Mouse (Mus musculus) kidney, adult 2 months (tissue): Measurements from ENCODE around the gene Tmem54. TPM values are rescaled to one million over a fixed set of nuclear protein-coding genes. Genes with fewer than 3 reads are reported as not detected.

Experiments used
- DNase-seq: peaks from one replicate; pipeline ENCODE4 v3.0.0; 2021
- H3K27ac ChIP-seq: fragments of 200-500 bp; 2 replicates; pipeline ENCODE4 v1.5.1; 2012; ENCODE audit warnings: low read depth, low read length, control low read depth, inconsistent platforms; ENCODE audit not compliant: insufficient read depth
- H3K27me3 ChIP-seq: fragments of 200-500 bp; replicated peaks from 2 replicates; pipeline ENCODE4 v1.6.1; 2012; ENCODE audit warnings: mild to moderate bottlenecking, moderate library complexity, low read length, inconsistent platforms; ENCODE audit not compliant: control insufficient read depth, insufficient read depth
- H3K36me3 ChIP-seq: fragments of 200-500 bp; 2 replicates; pipeline ENCODE4 v1.6.1; 2012; ENCODE audit warnings: mild to moderate bottlenecking, moderate library complexity, low read length, inconsistent platforms; ENCODE audit not compliant: control insufficient read depth, insufficient read depth
- H3K4me1 ChIP-seq: fragments of 200-500 bp; 2 replicates; pipeline ENCODE4 v1.6.1; 2011; ENCODE audit warnings: low read length; ENCODE audit not compliant: control insufficient read depth, insufficient read depth
- H3K4me3 ChIP-seq: fragments of 200-500 bp; 2 replicates; pipeline ENCODE4 v1.5.1; 2011; ENCODE audit warnings: mild to moderate bottlenecking, low read depth, low read length, control low read depth; ENCODE audit not compliant: insufficient read depth
- CTCF ChIP-seq: fragments of 200-500 bp; conservative IDR thresholded peaks from 2 replicates; pipeline ENCODE4 v1.5.1; 2011; ENCODE audit warnings: low read depth, mild to moderate bottlenecking, control low read depth, low read length, moderate library complexity, mixed read lengths; ENCODE audit not compliant: insufficient read depth, insufficient read length
- POLR2A ChIP-seq: fragments of 200-500 bp; IDR thresholded peaks from one replicate; pipeline ENCODE4 v1.6.1; 2011; ENCODE audit warnings: low read depth, low read length, control low read depth
- WGBS: fragments of 180-500 bp; shearing (Covaris S2); methylation state at CpG from one replicate; pipeline ENCODE4 v1.1.7; 2018; 5-methylcytosine and 5-hydroxymethylcytosine counted together
- polyA plus RNA-seq: library from polyadenylated mRNA; depleted of rRNA; stranded (reverse); fragments of >200 nt; gene quantifications from 2 replicates; pipeline ENCODE4 v1.2.3, GENCODE M21; 2012

Gene Tmem54
- polyA plus RNA-seq, 1 experiment, result 9.9 TPM

DNA sequence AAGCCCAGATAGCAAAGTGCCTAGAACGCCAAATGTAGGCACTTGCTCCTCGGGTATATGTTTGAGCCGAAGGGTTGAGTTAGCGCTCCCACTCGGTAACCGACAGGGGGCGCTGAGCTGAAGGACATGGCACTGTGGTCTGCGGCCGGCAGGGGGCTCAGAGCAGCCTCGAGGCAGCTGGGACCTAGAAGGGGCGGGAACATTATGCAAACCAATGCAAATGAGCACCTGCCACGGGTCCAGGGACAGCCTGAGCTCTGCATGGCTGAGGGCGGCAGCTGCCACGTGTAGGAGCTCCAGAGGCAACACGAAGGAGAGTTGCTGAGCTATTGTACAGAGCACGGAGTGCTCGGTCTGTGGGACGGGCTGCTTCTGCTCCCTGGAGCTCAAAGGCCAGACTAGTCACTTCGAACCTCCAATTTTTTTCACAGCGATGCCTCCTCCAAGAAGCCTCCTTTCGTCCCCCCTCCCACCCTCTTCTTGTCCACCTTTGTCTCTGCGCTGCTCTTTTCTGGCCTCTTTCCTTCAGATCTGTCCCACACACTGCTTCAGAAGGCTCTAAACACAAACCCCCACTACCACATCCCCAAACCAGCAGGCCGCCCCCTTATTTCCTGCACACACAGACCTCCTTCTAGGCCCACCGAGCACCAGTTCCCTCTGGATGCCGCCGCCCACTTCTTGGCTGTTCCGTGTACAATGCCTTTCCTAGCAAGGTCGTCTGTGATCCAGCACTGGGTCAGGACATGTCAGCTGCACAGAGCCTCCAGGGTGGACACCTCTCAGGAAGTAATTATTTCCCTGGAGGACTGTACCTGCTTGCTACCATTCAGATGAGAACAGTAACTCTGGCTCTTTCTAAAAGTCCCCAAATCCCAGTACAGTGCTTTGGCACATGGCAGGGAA is 8.0 kb downstream of the Tmem54 start:
- no peaks in the 10 kb centered on the region for H3K27me3 ChIP-seq
- no peaks in the 10 kb centered on the region for H3K36me3 ChIP-seq
- H3K27ac ChIP-seq, result no peak overlapping the region
- peak; percentile 79 for TF ChIP-seq CTCF
- no peak for TF ChIP-seq POLR2A
- 31% methylated on average over 28 of the region's 28 CpGs for WGBS
- DNase-seq, result peak; percentile 61
- no peak overlapping the region for H3K4me3 ChIP-seq
- no peaks in the 10 kb centered on the region for H3K4me1 ChIP-seq

DNA sequence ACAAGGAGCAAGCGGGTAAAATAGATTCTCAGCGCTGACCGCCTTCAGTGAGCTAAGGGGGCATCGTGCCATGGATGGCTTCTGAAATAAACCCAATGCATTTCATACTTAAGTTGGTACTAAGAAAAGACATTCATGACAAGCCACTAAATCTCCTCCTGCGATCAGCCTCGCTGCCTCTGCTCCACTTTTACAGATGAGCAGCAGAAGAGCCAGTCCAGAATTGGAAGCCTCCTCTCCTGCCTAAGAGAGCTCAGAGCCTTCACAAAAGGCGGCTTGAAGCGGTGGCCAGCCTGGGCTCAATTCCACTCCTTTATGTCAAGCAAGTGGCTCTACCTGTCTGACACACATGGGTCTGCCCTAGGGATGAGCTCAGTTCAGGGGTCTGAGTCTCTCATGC is 11.4 kb downstream of the Tmem54 start:
- no peaks in the 10 kb centered on the region for H3K4me1 ChIP-seq
- TF ChIP-seq CTCF (no peak), POLR2A (no peak)
- no peak overlapping the region for H3K27ac ChIP-seq
- 91% methylated on average over 8 of the region's 8 CpGs for WGBS
- no peaks in the 10 kb centered on the region for H3K36me3 ChIP-seq
- H3K4me3 ChIP-seq, result no peak overlapping the region
- no peak for DNase-seq
- peaks cover 3% of the 10 kb centered on the region for H3K27me3 ChIP-seq

DNA sequence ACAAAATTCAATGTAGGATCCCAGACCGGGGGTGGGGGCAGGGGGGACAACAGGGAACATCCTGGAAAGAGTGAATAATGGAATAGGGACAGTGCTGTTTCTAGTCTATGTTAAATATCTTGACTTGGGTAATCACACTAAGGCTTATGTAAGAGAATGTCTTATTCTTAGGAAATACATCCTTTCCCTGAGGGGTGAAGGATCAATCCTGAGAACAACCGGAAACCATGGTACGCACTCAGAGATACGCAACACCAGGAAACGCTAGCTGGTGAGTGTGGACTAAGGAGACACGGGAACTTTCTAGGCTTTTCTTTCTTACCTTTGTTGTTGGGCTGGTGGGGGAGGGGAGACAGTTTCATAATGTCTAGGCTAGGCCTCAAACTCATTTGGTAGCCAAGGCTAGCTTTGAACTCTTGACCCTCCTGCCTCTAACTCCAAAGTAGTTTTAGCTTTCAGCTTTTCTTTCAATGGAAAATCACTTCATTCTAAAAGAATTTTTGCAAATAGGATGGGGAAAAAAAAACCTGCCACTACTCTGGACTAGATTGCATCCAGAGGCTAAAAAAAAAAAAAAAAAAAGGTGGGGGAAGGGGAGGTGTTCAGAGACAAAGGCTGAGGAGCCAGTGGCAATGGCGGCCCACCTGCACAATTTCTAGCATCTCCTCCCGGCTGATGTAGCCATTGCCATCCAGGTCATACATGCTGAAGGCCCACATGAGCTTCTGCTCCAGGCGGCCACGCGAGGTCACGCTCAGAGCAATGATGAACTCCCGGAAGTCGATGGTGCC is 12.6 kb downstream of the Tmem54 start:
- WGBS, result 88% methylated on average over 14 of the region's 14 CpGs
- H3K36me3 ChIP-seq, result no peaks in the 10 kb centered on the region
- DNase-seq, result no peak
- no peaks in the 10 kb centered on the region for H3K4me1 ChIP-seq
- H3K4me3 ChIP-seq, result no peak overlapping the region
- peaks cover 3% of the 10 kb centered on the region for H3K27me3 ChIP-seq
- no peak for TF ChIP-seq CTCF
- TF ChIP-seq POLR2A, result no peak
- H3K27ac ChIP-seq, result no peak overlapping the region

DNA sequence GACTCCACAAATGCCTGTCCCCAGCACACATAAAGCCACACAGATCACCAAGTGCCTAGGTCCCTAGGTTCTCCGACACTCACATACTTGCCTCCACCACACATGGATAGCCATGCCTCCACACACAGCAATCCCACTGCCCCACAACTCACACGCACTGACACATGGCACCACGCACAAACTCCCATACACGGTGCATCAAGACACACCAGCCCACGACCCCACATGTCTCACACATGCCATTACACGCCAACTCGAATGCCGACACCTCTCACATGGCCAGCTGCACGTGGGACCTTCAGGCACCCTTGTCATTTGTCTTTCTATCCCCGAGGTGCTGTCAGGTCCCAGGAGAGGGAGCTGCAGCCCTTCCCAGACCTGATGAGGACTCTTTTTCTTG is 14.4 kb downstream of the Tmem54 start:
- peaks cover 3% of the 10 kb centered on the region for H3K27me3 ChIP-seq
- H3K27ac ChIP-seq, result no peak overlapping the region
- WGBS, result 74% methylated on average over 10 of the region's 10 CpGs
- H3K4me3 ChIP-seq, result no peak overlapping the region
- H3K36me3 ChIP-seq, result no peaks in the 10 kb centered on the region
- DNase-seq, result no peak
- TF ChIP-seq POLR2A (no peak), CTCF (no peak)
- no peaks in the 10 kb centered on the region for H3K4me1 ChIP-seq

DNA sequence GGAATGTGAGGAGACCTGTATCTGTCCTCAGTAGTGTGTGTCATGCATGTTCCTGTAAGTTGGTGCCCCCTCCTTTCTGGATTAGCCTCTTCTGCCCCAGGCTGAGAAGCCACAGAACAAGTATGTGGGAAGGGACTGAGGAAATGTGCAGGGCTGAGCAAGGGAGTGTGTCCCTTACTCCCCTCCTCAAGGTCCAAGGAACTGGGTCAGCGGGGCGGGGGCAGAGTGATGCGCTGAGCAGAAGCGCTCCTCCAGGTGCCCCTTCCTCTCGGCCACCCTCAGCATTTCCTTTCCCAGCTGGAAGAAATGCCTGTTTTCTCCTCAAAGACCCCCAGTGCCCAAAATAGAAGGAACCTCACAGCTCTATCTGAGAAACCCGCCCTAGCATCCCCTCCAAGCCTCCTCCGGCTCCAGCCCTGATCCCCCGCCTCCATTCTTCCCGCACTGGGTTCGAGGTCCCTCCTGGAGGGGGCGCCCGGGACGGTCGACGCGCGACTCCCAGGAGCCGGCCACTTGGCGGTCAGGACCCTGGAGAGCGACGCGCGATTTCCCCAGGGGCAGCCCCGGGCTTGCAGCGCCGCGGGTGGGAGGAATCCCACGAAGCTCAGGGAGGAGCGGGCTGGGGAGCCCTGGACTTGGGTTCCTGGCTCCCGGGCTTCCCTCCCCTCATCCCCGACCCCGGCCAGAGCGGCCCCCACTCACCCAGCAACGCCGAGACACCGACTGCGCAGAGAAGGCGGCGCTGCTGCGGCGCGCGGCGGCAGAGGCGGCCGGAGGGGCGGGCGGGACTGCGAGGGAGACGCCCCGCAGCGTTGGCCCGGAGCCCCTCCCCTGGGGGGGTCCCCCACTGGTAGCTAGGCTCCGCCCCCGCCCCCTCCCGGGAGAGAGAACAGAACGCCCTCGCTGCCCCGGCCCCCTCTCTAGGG is 15.4 kb downstream of the Tmem54 start:
- DNase-seq, result peak; percentile 48
- TF ChIP-seq POLR2A, result no peak
- no peak for TF ChIP-seq CTCF
- no peak overlapping the region for H3K4me3 ChIP-seq
- H3K4me1 ChIP-seq, result no peaks in the 10 kb centered on the region
- under 1% methylated on average over 57 of the region's 59 CpGs for WGBS
- H3K36me3 ChIP-seq, result no peaks in the 10 kb centered on the region
- peaks cover 3% of the 10 kb centered on the region for H3K27me3 ChIP-seq
- no peak overlapping the region for H3K27ac ChIP-seq

DNA sequence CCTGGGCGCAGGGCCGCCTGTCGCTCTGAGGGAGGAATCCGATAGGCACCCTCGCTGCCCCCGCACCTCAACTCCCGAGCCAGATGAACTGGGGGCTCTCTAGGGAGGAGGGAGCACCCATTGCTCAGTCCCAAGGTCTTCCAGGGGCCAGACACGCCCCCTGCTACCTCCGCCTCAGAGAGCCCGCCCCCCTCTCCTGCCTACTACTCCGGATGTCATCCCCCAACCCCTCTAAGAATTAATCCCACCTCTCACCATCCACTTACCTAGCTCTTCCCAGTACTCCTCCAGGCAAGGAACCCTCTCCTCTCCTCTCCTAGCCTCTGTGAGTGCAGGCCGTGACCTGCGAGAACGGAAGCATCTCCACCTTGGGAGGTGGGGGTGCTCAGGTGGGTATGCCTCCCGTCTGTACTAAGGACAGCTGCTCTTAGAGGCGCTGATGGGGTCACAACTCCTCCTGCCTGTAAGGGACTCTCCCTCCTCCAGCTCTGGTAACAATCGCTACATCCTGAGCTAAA is 16.3 kb downstream of the Tmem54 start, which contains the start of gene Hpca:
Gene Hpca (minus strand): TSS at position 468 of the 518 bp plus-strand sequence.
- Histone ChIP-seq H3K27ac (no peak within 1 kb of the TSS), H3K27me3 (peaks cover 3% of the 10 kb centered on the region), H3K36me3 (no peaks in the 10 kb centered on the region), H3K4me3 (no peak within 1 kb of the TSS), H3K4me1 (no peaks in the 10 kb centered on the region)
- WGBS, result 3% methylated on average over 17 of the region's 17 CpGs
- no peak for DNase-seq
- TF ChIP-seq CTCF (no peak), POLR2A (no peak)
